Mouse (Mus musculus) G1E (cell line): ENCODE measurements at regions not wholly inside any gene's neighbourhood (a gene's known extent, or its start where the extent isn't known, plus 50 kb on each side); places are given as distances from the start of the nearest gene placed in this dataset.

Source experiments
- CTCF ChIP-seq: IDR thresholded peaks from 2 replicates; pipeline ENCODE4 v1.5.1; 2012; ENCODE audit warnings: low read depth, low read length, inconsistent platforms, mixed read lengths
- GATA1 ChIP-seq: IDR thresholded peaks from 2 replicates; pipeline ENCODE4 v1.6.1; 2012; ENCODE audit warnings: borderline replicate concordance, low read length, inconsistent platforms, mixed read lengths

DNA sequence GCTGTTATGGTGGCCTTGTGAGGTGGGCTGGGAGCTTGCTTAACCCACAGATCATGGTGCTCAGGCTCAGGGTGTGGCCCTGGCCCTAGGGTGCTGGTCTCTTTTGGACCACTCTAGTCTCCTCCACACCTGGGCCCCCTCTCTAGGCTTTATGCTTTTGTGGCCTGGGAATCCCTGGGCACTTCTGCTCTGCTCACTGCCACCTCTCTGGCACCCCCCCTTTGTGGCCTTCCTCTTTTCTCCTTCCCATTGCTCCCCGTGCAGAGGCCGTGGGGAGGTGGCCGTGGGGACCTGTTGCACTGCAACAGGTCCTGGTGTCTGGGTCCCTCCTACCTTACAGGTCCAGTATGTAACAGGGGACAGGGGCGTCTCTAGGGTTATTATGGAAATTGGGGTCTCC lies 80.3 kb downstream of the Wdr5 start:
- TF ChIP-seq CTCF (no peak), GATA1 (no peak)
